Mouse (Mus musculus): ENCODE results near the gene Ptpre. TPM values are rescaled to one million over a fixed set of nuclear protein-coding genes. Genes with fewer than 3 reads are reported as not detected.
"Not testable (repeated sequence)": the region's sequence is repeated elsewhere in the genome, so short reads cannot be mapped to it uniquely, and the experiment has no call there.

Gene Ptpre
- 7.1 and 7.6 TPM in 2 replicates for polyA plus RNA-seq (2015; fragmentation: Nextera tagmentation; extraction: Ambion mirVana)

DNA sequence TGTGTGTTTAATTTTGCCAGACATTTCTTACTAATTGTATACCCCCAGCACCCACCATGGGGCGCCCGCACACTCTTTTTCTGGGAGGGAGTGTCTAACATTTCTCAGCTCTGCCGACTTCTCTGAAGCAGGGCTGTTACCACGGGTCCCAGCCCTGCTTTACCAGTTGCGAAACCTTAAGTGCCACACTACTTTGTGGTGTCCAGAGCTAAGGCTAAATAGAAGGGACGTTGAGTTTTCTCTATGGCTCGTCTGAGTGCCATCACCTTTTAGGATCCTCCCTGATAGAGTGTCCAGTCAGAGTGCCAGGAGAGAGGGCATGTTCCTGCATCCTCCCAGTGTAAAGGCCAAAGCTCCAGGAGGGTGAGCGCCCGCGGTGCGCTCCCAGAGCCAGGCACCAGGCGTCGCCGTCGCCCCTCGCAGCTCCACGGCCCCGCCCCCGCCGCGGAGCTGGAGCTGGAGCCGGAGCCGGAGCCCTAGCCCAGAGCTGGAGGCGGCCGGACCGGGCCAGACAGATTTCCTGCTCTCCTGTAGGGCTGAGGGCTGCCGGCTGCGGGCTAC lies at the start of gene Ptpre:
TSS of gene Ptpre (plus strand) at position 141 of the 561 bp plus-strand sequence.
- ATAC-seq (replicated peaks): peak; percentile 97
- Histone ChIP-seq H3K27me3 (replicated peaks) (peaks cover 14% of the 10 kb centered on the region), H3K4me3 (peak within 1 kb of the TSS; percentile 77), H3K36me3 (replicated peaks) (no peaks in the 10 kb centered on the region), H3K4me2 (peak within 1 kb of the TSS; percentile 91), H3K27ac (peak within 1 kb of the TSS; percentile 86), H3K9me3 (no peaks in the 10 kb centered on the region), H3K9ac (peak within 1 kb of the TSS; percentile 67), H3K4me1 (peaks cover 6% of the 10 kb centered on the region)
- 5% methylated on average over 28 of the region's 28 CpGs for WGBS

DNA sequence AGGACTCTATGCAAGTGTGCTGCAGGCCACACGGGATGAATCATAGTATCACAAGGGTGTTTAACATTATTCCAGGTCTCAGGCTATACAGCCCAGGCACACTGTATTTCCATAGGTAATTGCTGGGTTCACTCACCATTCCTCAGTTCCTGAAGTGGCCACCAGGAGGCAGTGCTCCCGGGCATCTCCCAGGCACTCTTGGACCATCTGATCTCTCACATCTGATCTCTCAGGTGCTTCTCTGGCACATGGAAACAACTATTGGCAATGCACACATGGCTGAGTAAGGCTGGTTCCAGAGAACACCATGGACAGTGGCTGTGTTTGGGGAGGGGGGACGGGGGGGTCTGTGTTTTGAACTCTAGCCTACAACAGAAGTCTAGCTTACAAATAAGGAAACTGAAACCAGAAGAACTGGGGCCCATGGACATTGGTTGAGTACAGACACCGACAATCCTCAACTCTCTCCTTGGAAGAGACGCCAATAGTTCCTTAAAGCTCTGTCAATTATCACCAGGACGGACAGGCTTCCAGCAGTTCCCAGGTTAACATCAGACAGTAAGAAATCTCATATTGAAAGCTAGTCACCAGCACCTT lies 49.0 kb upstream of the Ptpre start:
- Histone ChIP-seq H3K36me3 (replicated peaks) (no peaks in the 10 kb centered on the region), H3K4me2 (no peak overlapping the region), H3K9me3 (no peaks in the 10 kb centered on the region), H3K9ac (no peak overlapping the region), H3K27ac (no peak overlapping the region), H3K4me1 (peaks cover 19% of the 10 kb centered on the region), H3K4me3 (no peak overlapping the region), H3K27me3 (replicated peaks) (peaks cover 4% of the 10 kb centered on the region; the same call in 1 of the 2 replicates)
- 75% methylated on average over 6 of the region's 6 CpGs for WGBS
- no peak for ATAC-seq (replicated peaks)

DNA sequence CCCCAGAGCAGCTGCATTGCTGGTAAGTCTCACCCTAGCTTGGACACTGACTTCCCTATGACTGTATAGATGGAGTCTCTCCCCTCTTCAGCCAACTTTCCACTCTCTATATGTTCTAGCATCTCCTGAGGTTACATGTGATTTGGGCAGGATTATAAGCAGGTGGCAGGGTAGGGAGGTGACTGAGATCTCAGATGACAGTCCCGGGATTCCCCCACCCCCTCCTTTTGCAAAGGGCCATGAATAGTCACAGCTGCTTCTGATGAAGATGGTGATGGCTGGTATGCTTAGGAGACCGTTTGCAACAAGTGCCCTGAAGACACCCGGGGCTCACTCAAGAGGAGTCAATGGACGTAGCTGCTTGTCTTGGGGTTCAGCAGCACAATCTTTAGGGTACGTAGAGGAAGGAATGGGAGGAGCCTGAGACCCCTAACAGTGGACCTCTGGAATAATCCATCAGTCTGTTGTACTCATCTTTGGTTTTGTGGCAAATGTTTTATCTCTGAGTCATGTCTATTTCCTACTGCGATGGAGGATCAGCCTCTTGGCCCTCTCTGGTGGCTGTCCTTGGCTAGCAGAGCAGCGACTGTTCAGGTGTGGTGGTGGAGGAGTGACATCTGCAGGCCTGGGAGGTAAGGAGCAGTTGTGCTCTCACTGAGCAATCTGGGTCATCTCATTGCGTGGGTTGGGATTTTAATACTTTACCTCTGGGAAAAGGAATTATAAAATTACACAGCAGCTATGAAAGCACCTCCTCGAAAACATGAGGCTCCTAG lies 47.4 kb upstream of the Ptpre start:
- Histone ChIP-seq H3K4me2 (no peak overlapping the region), H3K9ac (no peak overlapping the region), H3K9me3 (no peaks in the 10 kb centered on the region), H3K27ac (no peak overlapping the region), H3K4me1 (peaks cover 15% of the 10 kb centered on the region), H3K4me3 (no peak overlapping the region), H3K36me3 (replicated peaks) (no peaks in the 10 kb centered on the region), H3K27me3 (replicated peaks) (no peaks in the 10 kb centered on the region)
- no peak for ATAC-seq (replicated peaks)
- 81% methylated on average over 9 of the region's 9 CpGs for WGBS

DNA sequence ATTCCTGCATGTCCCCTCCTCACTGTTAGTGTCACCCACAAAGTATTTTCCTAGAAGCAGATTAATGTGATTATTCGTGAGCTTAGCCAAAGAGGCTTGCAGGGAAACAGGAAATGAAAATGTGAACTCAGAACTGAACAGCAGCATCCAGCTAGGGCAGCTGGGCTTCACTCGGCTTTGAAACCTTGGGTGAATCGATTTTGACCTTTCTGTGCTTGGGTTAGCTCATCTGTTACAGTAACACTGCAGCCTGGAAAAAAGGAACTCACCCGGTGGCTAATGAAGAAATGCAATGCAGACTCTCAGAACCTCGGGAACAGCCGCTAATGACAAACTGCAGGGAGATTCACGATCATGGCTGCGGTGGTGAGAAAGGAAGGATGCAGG lies 46.8 kb upstream of the Ptpre start:
- Histone ChIP-seq H3K9ac (no peak overlapping the region), H3K4me1 (peaks cover 9% of the 10 kb centered on the region), H3K4me3 (no peak overlapping the region), H3K36me3 (replicated peaks) (no peaks in the 10 kb centered on the region), H3K27ac (no peak overlapping the region), H3K4me2 (no peak overlapping the region), H3K9me3 (no peaks in the 10 kb centered on the region), H3K27me3 (replicated peaks) (no peaks in the 10 kb centered on the region)
- 75% methylated on average over 8 of the region's 8 CpGs for WGBS
- no peak for ATAC-seq (replicated peaks)

DNA sequence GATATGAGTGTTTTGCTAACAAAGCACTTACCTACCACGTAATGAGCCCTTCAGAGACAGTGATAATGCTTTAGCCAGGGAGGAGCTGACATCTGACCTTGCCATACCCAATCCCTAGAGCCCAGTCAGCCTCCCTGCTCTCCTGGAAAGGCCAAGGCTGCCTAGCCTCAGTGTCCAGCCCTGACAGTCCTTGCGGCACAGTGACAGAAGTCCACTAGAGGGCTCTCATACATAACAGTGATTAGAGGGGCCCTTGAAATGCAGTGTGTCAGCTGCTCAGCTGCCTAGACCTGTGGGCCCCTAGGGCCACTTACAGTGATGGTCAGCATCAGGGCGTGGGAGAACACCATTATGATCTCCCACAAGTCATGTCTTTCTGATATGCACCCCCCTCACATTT lies 42.0 kb upstream of the Ptpre start:
- Histone ChIP-seq H3K4me1 (no peaks in the 10 kb centered on the region), H3K4me2 (no peak overlapping the region)

DNA sequence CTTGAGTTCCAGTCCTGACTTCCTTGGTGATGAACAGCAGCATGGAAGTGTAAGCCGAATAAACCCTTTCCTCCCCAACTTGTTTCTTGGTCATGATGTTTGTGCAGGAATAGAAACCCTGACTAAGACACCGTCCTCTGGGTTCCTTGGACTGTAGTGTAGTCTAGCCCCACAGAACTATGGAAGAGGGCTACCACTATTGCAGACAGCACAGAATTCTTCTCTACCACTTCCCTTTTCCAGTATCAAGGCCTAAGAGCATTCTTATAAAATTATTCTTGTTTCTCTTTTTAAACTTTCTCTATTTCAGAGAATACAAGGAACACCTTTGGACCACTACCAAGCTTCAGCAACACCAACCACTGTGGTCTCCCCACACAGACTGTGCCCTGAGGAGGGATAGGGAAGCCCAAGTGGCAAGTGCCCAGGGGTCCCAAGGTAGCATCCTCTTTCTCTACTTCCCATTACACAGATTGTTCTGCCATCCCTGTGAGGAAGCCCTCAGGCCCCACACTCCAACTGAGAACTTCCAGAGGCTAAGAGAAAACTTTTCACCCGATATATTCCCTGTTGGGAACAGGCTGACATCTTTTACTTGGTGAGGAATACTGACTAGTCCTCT lies 38.6 kb upstream of the Ptpre start:
- Histone ChIP-seq H3K4me1 (no peaks in the 10 kb centered on the region), H3K4me3 (no peak overlapping the region), H3K4me2 (no peak overlapping the region), H3K36me3 (replicated peaks) (no peaks in the 10 kb centered on the region), H3K9ac (no peak overlapping the region), H3K27ac (no peak overlapping the region), H3K9me3 (no peaks in the 10 kb centered on the region), H3K27me3 (replicated peaks) (no peaks in the 10 kb centered on the region)
- ATAC-seq (replicated peaks): no peak
- WGBS: 83% methylated on average over 3 of the region's 3 CpGs

More for the DNA sequence above, 42.0 kb upstream of the Ptpre start:
- Histone ChIP-seq H3K4me3 (no peak overlapping the region), H3K9ac (no peak overlapping the region), H3K27me3 (replicated peaks) (no peaks in the 10 kb centered on the region), H3K36me3 (replicated peaks) (no peaks in the 10 kb centered on the region), H3K9me3 (no peaks in the 10 kb centered on the region), H3K27ac (no peak overlapping the region)
- ATAC-seq (replicated peaks): no peak
- 49% methylated on average over 3 of the region's 3 CpGs for WGBS

DNA sequence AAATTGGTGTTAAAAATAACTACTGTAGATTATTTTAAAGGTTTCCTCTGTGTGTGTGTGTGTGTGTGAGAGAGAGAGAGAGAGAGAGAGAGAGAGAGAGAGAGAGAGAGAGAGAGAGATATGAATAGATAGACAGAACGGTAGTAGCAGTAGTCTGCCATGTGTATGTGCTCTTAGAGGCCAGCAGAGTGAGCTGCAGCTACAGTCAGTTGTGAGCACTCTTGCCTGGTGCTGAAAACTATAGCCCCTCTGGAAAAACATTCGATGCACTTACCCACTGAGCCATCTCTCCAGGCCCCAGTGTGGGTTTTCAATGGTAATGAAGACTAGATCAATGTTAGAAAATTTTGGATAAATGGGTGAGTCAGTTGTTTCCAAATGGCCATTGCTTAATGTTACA lies 37.9 kb upstream of the Ptpre start:
- H3K36me3 ChIP-seq (replicated peaks): no peaks in the 10 kb centered on the region
- H3K27ac ChIP-seq: no peak overlapping the region
- no peaks in the 10 kb centered on the region for H3K4me1 ChIP-seq
- H3K9me3 ChIP-seq: no peaks in the 10 kb centered on the region
- no peak overlapping the region for H3K4me2 ChIP-seq
- H3K4me3 ChIP-seq: no peak overlapping the region
- no peak overlapping the region for H3K9ac ChIP-seq
- no peak for ATAC-seq (replicated peaks)
- no peaks in the 10 kb centered on the region for H3K27me3 ChIP-seq (replicated peaks)
- 46% methylated on average over 2 of the region's 2 CpGs for WGBS

DNA sequence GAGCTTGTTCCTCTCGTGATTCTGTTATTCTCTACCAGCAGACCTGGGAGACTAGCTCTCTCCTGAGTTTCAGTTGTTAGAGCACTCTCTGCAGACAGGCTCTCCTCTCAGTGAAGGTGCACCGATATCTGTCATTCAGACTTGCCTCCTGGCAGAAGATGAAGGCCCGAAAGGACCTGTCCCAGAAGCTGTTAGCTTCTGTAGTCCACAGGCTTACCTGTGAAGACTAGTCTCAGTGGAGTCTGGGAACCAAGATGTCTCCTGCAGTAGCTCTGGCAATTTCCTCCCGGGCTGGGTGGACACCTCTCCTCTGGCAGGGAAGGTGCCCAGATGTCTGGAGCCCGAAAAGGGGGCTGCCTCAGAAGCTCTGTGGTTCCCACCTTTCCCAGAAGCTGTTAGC lies 30.8 kb upstream of the Ptpre start:
- ATAC-seq (replicated peaks); H3K27ac ChIP-seq; H3K4me1 ChIP-seq; H3K4me2 ChIP-seq; H3K9me3 ChIP-seq; H3K36me3 ChIP-seq (replicated peaks); H3K27me3 ChIP-seq (replicated peaks); H3K9ac ChIP-seq; H3K4me3 ChIP-seq: not testable (repeated sequence)
- WGBS: 96% methylated on average over 5 of the region's 5 CpGs

DNA sequence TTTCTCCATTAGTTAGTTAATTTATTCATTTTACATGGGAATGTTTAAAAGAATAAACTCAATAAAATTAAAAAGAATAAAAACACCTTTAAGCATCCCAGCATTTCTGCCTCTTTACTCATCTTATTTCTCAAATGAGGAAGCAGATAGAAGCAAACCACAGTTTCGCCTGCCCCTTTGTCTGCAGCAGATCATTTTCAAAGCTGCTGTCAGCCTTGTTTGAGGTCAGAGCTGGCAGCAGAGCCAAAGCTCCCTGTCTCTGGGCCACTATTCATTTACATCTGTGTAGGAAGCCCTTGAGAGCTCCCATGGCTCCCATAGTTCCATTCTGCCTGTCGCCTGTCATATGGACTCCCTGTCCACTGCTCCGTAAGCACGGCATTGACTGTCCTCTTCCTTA lies 28.7 kb upstream of the Ptpre start:
- no peaks in the 10 kb centered on the region for H3K4me1 ChIP-seq
- no peaks in the 10 kb centered on the region for H3K27me3 ChIP-seq (replicated peaks)
- no peaks in the 10 kb centered on the region for H3K9me3 ChIP-seq
- no peak overlapping the region for H3K4me3 ChIP-seq
- no peak overlapping the region for H3K9ac ChIP-seq
- H3K4me2 ChIP-seq: no peak overlapping the region
- H3K27ac ChIP-seq: no peak overlapping the region
- no peaks in the 10 kb centered on the region for H3K36me3 ChIP-seq (replicated peaks)
- ATAC-seq (replicated peaks): no peak
- WGBS: 64% methylated on average over 4 of the region's 4 CpGs

DNA sequence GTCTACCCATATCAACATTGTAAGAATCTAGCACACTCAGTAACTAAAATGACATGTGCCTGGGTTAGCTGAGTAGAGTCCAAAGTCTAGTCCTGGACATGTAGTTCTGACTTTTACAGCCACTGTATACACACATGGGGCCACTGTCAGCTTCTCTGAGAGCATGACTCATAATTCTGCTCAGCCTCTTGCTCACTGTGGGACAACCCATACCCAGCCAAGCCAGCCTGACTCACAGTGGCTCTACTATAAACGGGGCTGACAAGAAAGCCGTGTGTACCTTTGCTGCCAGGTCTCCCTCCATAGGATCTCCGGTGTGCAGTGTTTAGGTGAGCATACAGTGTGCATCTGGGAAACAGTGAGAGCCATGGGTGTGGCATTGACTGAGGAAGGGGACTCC lies 28.0 kb upstream of the Ptpre start:
- H3K9me3 ChIP-seq: no peaks in the 10 kb centered on the region
- no peaks in the 10 kb centered on the region for H3K27me3 ChIP-seq (replicated peaks)
- H3K9ac ChIP-seq: no peak overlapping the region
- no peaks in the 10 kb centered on the region for H3K4me1 ChIP-seq
- WGBS: 90% methylated on average over 3 of the region's 3 CpGs
- no peak overlapping the region for H3K4me3 ChIP-seq
- H3K4me2 ChIP-seq: no peak overlapping the region
- H3K27ac ChIP-seq: no peak overlapping the region
- no peak for ATAC-seq (replicated peaks)
- H3K36me3 ChIP-seq (replicated peaks): no peaks in the 10 kb centered on the region

DNA sequence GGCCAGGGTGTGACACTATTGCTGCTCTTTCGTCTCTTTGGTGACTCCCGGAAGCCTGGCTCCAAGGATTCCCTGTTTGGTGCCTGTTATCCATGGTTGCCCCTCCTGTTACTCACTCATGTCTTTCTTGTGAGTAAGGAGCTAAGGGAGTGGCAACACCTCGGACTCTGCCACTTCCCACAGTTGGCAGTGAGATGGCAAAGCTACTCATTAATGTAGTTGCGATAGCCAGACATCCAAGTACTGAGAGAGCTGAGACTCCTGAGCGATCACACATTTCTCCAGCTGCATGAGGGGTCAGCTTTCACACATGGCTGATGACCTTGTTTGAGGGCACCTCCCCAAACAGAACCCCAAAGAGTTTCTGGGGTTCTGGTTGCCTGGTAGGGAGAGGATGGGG lies 26.9 kb upstream of the Ptpre start:
- H3K4me3 ChIP-seq: no peak overlapping the region
- ATAC-seq (replicated peaks): no peak
- no peak overlapping the region for H3K27ac ChIP-seq
- no peaks in the 10 kb centered on the region for H3K36me3 ChIP-seq (replicated peaks)
- no peak overlapping the region for H3K9ac ChIP-seq
- no peaks in the 10 kb centered on the region for H3K4me1 ChIP-seq
- H3K9me3 ChIP-seq: no peaks in the 10 kb centered on the region
- H3K27me3 ChIP-seq (replicated peaks): no peaks in the 10 kb centered on the region
- WGBS: 87% methylated on average over 5 of the region's 5 CpGs
- no peak overlapping the region for H3K4me2 ChIP-seq

DNA sequence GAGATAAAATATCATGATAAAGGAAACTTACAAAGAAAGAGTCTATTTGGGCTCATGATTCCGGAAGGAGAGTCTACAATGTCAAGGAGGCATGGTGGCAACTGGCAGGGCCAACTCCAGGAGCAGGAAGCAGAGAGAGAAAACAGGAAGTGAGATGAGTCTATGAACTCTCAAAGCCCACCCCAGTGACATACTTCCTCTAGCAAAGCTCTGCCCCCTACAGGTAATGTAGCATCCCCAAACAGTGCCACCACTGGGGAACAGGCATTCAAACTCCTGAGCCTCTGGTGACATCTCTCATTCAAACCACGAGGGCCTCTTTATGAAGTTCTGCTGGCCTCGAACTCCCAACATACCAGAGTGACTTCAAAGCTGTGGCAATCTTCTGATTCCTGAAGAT lies 25.6 kb upstream of the Ptpre start:
- no peak for ATAC-seq (replicated peaks)
- 85% methylated on average over 3 of the region's 3 CpGs for WGBS
- Histone ChIP-seq H3K9ac (no peak overlapping the region), H3K4me1 (no peaks in the 10 kb centered on the region), H3K27ac (no peak overlapping the region), H3K9me3 (no peaks in the 10 kb centered on the region), H3K36me3 (replicated peaks) (no peaks in the 10 kb centered on the region), H3K4me2 (no peak overlapping the region), H3K4me3 (no peak overlapping the region), H3K27me3 (replicated peaks) (no peaks in the 10 kb centered on the region)

Data from midbrain, embryonic 15.5 days (tissue).